Mouse (Mus musculus): Measurements from ENCODE around the gene Dclre1a. TPM values are rescaled to one million over a fixed set of nuclear protein-coding genes. Genes with fewer than 3 reads are reported as not detected.

Gene Dclre1a
- total RNA-seq, 2 experiments from 2014 or later, result 21.4 to 36.1 TPM

GRCm38 (mm10) chr19:56486926-56487325 is 61.1 kb downstream of the Dclre1a start:
- ATAC-seq (replicated peaks; ENCODE audit: poor library complexity, severe bottlenecking), result no peak

- ATAC-seq (replicated peaks; ENCODE audit: poor library complexity, severe bottlenecking), result peak; percentile 83
These were observed 62.4 kb downstream of the Dclre1a start for GRCm38 (mm10) chr19:56485376-56486271.

- no peak for ATAC-seq (replicated peaks; ENCODE audit: poor library complexity, severe bottlenecking)
These were observed 63.2 kb downstream of the Dclre1a start for GRCm38 (mm10) chr19:56484630-56485375.

Other genes with a start within 250 kb of the Dclre1a start
- gene Nrap, start 158.2 kb downstream of the Dclre1a start, total RNA-seq (2014; fragmentation: Nextera tagmentation), result 1.1 TPM in 1 of 2 replicates, not detected in the other
- gene Nrap, start 158.2 kb downstream of the Dclre1a start, total RNA-seq (2017), result 0.78 and 0.98 TPM in 2 replicates
- 72.3 and 86.7 TPM in 2 replicates for gene Casp7, start 151.1 kb downstream of the Dclre1a start, total RNA-seq (2014; fragmentation: Nextera tagmentation)
- 42.4 and 43.4 TPM in 2 replicates for gene Casp7, start 151.1 kb downstream of the Dclre1a start, total RNA-seq (2017)
- not detected in 2 replicates for gene Plekhs1, start 86.6 kb downstream of the Dclre1a start, total RNA-seq (2014; fragmentation: Nextera tagmentation)
- not detected in 2 replicates for gene Plekhs1, start 86.6 kb downstream of the Dclre1a start, total RNA-seq (2017)
- 10.3 and 11.9 TPM in 2 replicates for gene Nhlrc2, start within 50 bp of the Dclre1a start, total RNA-seq (2014; fragmentation: Nextera tagmentation)
- 13.2 and 15.3 TPM in 2 replicates for gene Nhlrc2, start within 50 bp of the Dclre1a start, total RNA-seq (2017)
- not detected in 2 replicates for gene Adrb1, start 174.0 kb upstream of the Dclre1a start, total RNA-seq (2014; fragmentation: Nextera tagmentation)
- gene Adrb1, start 174.0 kb upstream of the Dclre1a start, total RNA-seq (2017), result not detected in 2 replicates

All from granulocyte monocyte progenitor cell, adult 5-6 weeks (primary cell).